Mouse (Mus musculus): ENCODE results near the gene Spen. TPM values are rescaled to one million over a fixed set of nuclear protein-coding genes. Genes with fewer than 3 reads are reported as not detected.

The Spen gene
- polyA plus RNA-seq, 1 experiment, result 11.7 TPM

GRCm38 (mm10) chr4:141530979-141531378 lies 7.4 kb downstream of the Spen start:
- H3K36me3 ChIP-seq (ENCODE audit: control insufficient read depth, insufficient read depth), result no peaks in the 10 kb centered on the region
- TF ChIP-seq CEBPB (IDR thresholded peaks at IDR 0.05; ENCODE audit: insufficient read depth, poor library complexity, severe bottlenecking) (no peak), TCF12 (IDR thresholded peaks at IDR 0.05; ENCODE audit: insufficient read depth, poor library complexity, severe bottlenecking) (no peak), USF1 (IDR thresholded peaks at IDR 0.05; ENCODE audit: low read depth) (no peak), MAX (IDR thresholded peaks at IDR 0.05; ENCODE audit: low read depth) (no peak), MYOG (IDR thresholded peaks at IDR 0.05; ENCODE audit: control insufficient read depth in 1 of 3, insufficient read depth in 1 of 3, insufficient read length in 2 of 3, low read depth in 2 of 3) (no peak), REST (IDR thresholded peaks at IDR 0.05; ENCODE audit: insufficient read depth, insufficient read length) (no peak), SRF (IDR thresholded peaks at IDR 0.05; ENCODE audit: control insufficient read depth, insufficient read length, low read depth) (no peak), POLR2AphosphoS2 (IDR thresholded peaks at IDR 0.05; ENCODE audit: insufficient read length, low read depth) (no peak), TCF3 (IDR thresholded peaks at IDR 0.05; ENCODE audit: insufficient read length, low read depth) (no peak), POLR2A (IDR thresholded peaks at IDR 0.05; ENCODE audit: insufficient read length, low read depth) (no peak), MYOD1 (IDR thresholded peaks at IDR 0.05; ENCODE audit: control insufficient read depth in 1 of 3, insufficient read length in 2 of 3, low read depth in 2 of 3) (no peak), E2F4 (IDR thresholded peaks at IDR 0.05; ENCODE audit: insufficient read depth) (no peak)
- no peak overlapping the region for H3ac ChIP-seq (ENCODE audit: control insufficient read depth, insufficient read length)
- peaks cover 100% of the 10 kb centered on the region for H3K79me2 ChIP-seq (ENCODE audit: control insufficient read depth, insufficient read depth)
- H3K4me2 ChIP-seq (ENCODE audit: low read depth), result no peak overlapping the region
- no peak overlapping the region for H3K4me3 ChIP-seq
- no peaks in the 10 kb centered on the region for H3K27me3 ChIP-seq (ENCODE audit: control insufficient read depth, insufficient read depth, insufficient read length)

- no peaks in the 10 kb centered on the region for H3K27me3 ChIP-seq (ENCODE audit: control insufficient read depth, insufficient read depth, insufficient read length)
- no peaks in the 10 kb centered on the region for H3K36me3 ChIP-seq (ENCODE audit: control insufficient read depth, insufficient read depth)
- TF ChIP-seq TCF12 (IDR thresholded peaks at IDR 0.05; ENCODE audit: insufficient read depth, poor library complexity, severe bottlenecking) (no peak), MYOG (IDR thresholded peaks at IDR 0.05; ENCODE audit: control insufficient read depth in 1 of 3, insufficient read depth in 1 of 3, insufficient read length in 2 of 3, low read depth in 2 of 3) (no peak), TCF3 (IDR thresholded peaks at IDR 0.05; ENCODE audit: insufficient read length, low read depth) (no peak), POLR2A (IDR thresholded peaks at IDR 0.05; ENCODE audit: insufficient read length, low read depth) (no peak), POLR2AphosphoS2 (IDR thresholded peaks at IDR 0.05; ENCODE audit: insufficient read length, low read depth) (no peak), USF1 (IDR thresholded peaks at IDR 0.05; ENCODE audit: low read depth) (no peak), CEBPB (IDR thresholded peaks at IDR 0.05; ENCODE audit: insufficient read depth, poor library complexity, severe bottlenecking) (no peak), MYOD1 (IDR thresholded peaks at IDR 0.05; ENCODE audit: control insufficient read depth in 1 of 3, insufficient read length in 2 of 3, low read depth in 2 of 3) (no peak), MAX (IDR thresholded peaks at IDR 0.05; ENCODE audit: low read depth) (no peak), REST (IDR thresholded peaks at IDR 0.05; ENCODE audit: insufficient read depth, insufficient read length) (no peak), E2F4 (IDR thresholded peaks at IDR 0.05; ENCODE audit: insufficient read depth) (no peak), SRF (IDR thresholded peaks at IDR 0.05; ENCODE audit: control insufficient read depth, insufficient read length, low read depth) (no peak)
- no peak overlapping the region for H3K4me3 ChIP-seq
- no peak overlapping the region for H3K4me2 ChIP-seq (ENCODE audit: low read depth)
- H3K79me2 ChIP-seq (ENCODE audit: control insufficient read depth, insufficient read depth), result peaks cover 100% of the 10 kb centered on the region
- no peak overlapping the region for H3ac ChIP-seq (ENCODE audit: control insufficient read depth, insufficient read length)
Measured at GRCm38 (mm10) chr4:141528938-141529337, 9.5 kb downstream of the Spen start.

GRCm38 (mm10) chr4:141526936-141527650 lies 11.3 kb downstream of the Spen start:
- Histone ChIP-seq H3K4me3 (no peak overlapping the region), H3K79me2 (ENCODE audit: control insufficient read depth, insufficient read depth) (peaks cover 99% of the 10 kb centered on the region), H3K36me3 (ENCODE audit: control insufficient read depth, insufficient read depth) (no peaks in the 10 kb centered on the region), H3ac (ENCODE audit: control insufficient read depth, insufficient read length) (no peak overlapping the region), H3K4me2 (ENCODE audit: low read depth) (no peak overlapping the region), H3K27me3 (ENCODE audit: control insufficient read depth, insufficient read depth, insufficient read length) (no peaks in the 10 kb centered on the region)
- TF ChIP-seq E2F4 (IDR thresholded peaks at IDR 0.05; ENCODE audit: insufficient read depth), result no peak
- no peak for TF ChIP-seq MYOD1 (IDR thresholded peaks at IDR 0.05; ENCODE audit: control insufficient read depth in 1 of 3, insufficient read length in 2 of 3, low read depth in 2 of 3)
- TF ChIP-seq POLR2A (IDR thresholded peaks at IDR 0.05; ENCODE audit: insufficient read length, low read depth), result no peak
- TF ChIP-seq POLR2AphosphoS2 (IDR thresholded peaks at IDR 0.05; ENCODE audit: insufficient read length, low read depth), result no peak
- no peak for TF ChIP-seq CEBPB (IDR thresholded peaks at IDR 0.05; ENCODE audit: insufficient read depth, poor library complexity, severe bottlenecking)

- H3K4me2 ChIP-seq (ENCODE audit: low read depth), result no peak overlapping the region
- TF ChIP-seq CEBPB (IDR thresholded peaks at IDR 0.05; ENCODE audit: insufficient read depth, poor library complexity, severe bottlenecking) (no peak), USF1 (IDR thresholded peaks at IDR 0.05; ENCODE audit: low read depth) (no peak), TCF12 (IDR thresholded peaks at IDR 0.05; ENCODE audit: insufficient read depth, poor library complexity, severe bottlenecking) (no peak), POLR2AphosphoS2 (IDR thresholded peaks at IDR 0.05; ENCODE audit: insufficient read length, low read depth) (no peak), MYOD1 (IDR thresholded peaks at IDR 0.05; ENCODE audit: control insufficient read depth in 1 of 3, insufficient read length in 2 of 3, low read depth in 2 of 3) (no peak), MYOG (IDR thresholded peaks at IDR 0.05; ENCODE audit: control insufficient read depth in 1 of 3, insufficient read depth in 1 of 3, insufficient read length in 2 of 3, low read depth in 2 of 3) (no peak), MAX (IDR thresholded peaks at IDR 0.05; ENCODE audit: low read depth) (no peak), SRF (IDR thresholded peaks at IDR 0.05; ENCODE audit: control insufficient read depth, insufficient read length, low read depth) (no peak), E2F4 (IDR thresholded peaks at IDR 0.05; ENCODE audit: insufficient read depth) (no peak), POLR2A (IDR thresholded peaks at IDR 0.05; ENCODE audit: insufficient read length, low read depth) (no peak), REST (IDR thresholded peaks at IDR 0.05; ENCODE audit: insufficient read depth, insufficient read length) (no peak), TCF3 (IDR thresholded peaks at IDR 0.05; ENCODE audit: insufficient read length, low read depth) (no peak)
- H3K4me3 ChIP-seq, result no peak overlapping the region
- no peak overlapping the region for H3ac ChIP-seq (ENCODE audit: control insufficient read depth, insufficient read length)
- H3K27me3 ChIP-seq (ENCODE audit: control insufficient read depth, insufficient read depth, insufficient read length), result no peaks in the 10 kb centered on the region
- peaks cover 99% of the 10 kb centered on the region for H3K79me2 ChIP-seq (ENCODE audit: control insufficient read depth, insufficient read depth)
- H3K36me3 ChIP-seq (ENCODE audit: control insufficient read depth, insufficient read depth), result peaks cover 6% of the 10 kb centered on the region
Measured at GRCm38 (mm10) chr4:141525940-141526339, 12.5 kb downstream of the Spen start.

All from myocyte (in vitro differentiated cells).